Mouse (Mus musculus) heart, embryonic 16.5 days (tissue): ENCODE data around the gene Xpot. TPM values are rescaled to one million over a fixed set of nuclear protein-coding genes. Genes with fewer than 3 reads are reported as not detected.

Source experiments
- ATAC-seq: fragments of 200-750 bp; cut with Nextera tagmentation; replicated peaks from 2 replicates; pipeline ENCODE4 v1.8.0; 2017; ENCODE audit warnings: moderate number of reproducible peaks; ENCODE audit not compliant: insufficient read depth, low FRiP score; ENCODE audit errors: extremely low read depth
- H3K27ac ChIP-seq: fragments of 300-500 bp; sonication (generic); 2 replicates; pipeline ENCODE4 v1.5.1; 2014; ENCODE audit warnings: mild to moderate bottlenecking, low read length, control low read depth, moderate library complexity
- H3K27me3 ChIP-seq: fragments of 300-500 bp; sonication (generic); 2 replicates; pipeline ENCODE4 v1.6.1; 2014; ENCODE audit warnings: low read length, mixed read lengths; ENCODE audit not compliant: control insufficient read depth, insufficient read depth
- H3K36me3 ChIP-seq: fragments of 300-500 bp; sonication (generic); 2 replicates; pipeline ENCODE4 v1.6.1; 2014; ENCODE audit not compliant: control insufficient read depth, insufficient read depth
- H3K4me1 ChIP-seq: fragments of 300-500 bp; sonication (generic); 2 replicates; pipeline ENCODE4 v1.6.1; 2014; ENCODE audit warnings: low read length, mixed read lengths; ENCODE audit not compliant: control insufficient read depth, insufficient read depth
- H3K4me2 ChIP-seq: fragments of 300-500 bp; sonication (generic); 2 replicates; pipeline ENCODE4 v1.6.1; 2014; ENCODE audit warnings: low read depth, mild to moderate bottlenecking, control low read depth, low read length
- H3K4me3 ChIP-seq: fragments of 300-500 bp; sonication (generic); 2 replicates; pipeline ENCODE4 v1.5.1; 2014; ENCODE audit warnings: mild to moderate bottlenecking, control low read depth, low read length
- H3K9ac ChIP-seq: fragments of 300-500 bp; sonication (generic); 2 replicates; pipeline ENCODE4 v1.6.1; 2014; ENCODE audit warnings: low read length, control low read depth
- H3K9me3 ChIP-seq: fragments of 300-500 bp; sonication (generic); replicated peaks from 2 replicates; pipeline ENCODE4 v1.6.1; 2016; ENCODE audit warnings: low read length; ENCODE audit not compliant: control insufficient read depth
- WGBS: fragments of 180-500 bp; shearing (Covaris S2); extraction: QIAGEN DNeasy Blood & Tissue Kit; methylation state at CpG from one replicate; pipeline ENCODE4 v1.1.7; 2014; 5-methylcytosine and 5-hydroxymethylcytosine counted together
- polyA plus RNA-seq: library from polyadenylated mRNA; unstranded; fragments of >200 nt; fragmentation: Nextera tagmentation; extraction: Ambion mirVana; gene quantifications from 2 replicates; pipeline ENCODE4 v1.2.1, GENCODE M21; 2015

The Xpot gene
- 28.3 and 31.5 TPM in 2 replicates for polyA plus RNA-seq

DNA sequence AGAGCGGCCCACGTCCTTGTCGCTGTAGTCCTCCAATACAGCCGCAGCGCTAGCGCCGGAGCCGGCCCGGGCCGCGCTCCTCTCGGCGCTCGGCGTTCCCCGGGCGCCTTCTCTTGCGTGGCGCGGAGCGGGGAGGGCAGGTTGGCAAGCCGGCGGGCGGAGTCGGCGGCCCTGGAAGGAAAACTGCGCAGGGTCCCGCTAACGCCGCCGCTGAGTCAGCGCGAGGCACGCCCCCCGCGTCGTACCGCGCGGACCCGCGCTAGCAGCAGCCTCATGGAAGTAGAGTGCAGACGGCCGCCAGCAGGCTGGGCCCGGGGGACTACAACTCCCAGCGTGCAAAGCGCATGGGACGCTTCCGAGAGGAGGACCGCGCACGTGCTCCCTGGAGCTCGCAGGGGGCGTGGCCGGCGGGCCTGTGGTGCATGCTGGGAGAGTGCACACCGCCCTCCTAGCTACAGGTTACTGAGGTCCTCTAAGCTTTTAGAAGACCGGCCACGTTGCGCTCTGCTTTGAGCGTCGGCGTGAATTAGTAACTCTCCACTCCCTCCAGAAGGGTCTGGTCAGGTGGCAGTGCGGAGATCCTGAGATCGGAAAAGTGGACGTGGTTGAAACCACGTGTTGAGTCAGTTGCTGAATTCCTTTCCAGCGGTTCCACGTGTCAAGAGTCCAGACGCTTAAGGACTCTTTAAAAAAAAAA, at the start of gene Xpot:
TSS of gene Xpot (minus strand) at position 147 of the 697 bp plus-strand sequence.
- peak within 1 kb of the TSS; percentile 97 for H3K9ac ChIP-seq
- WGBS, result under 1% methylated on average over 70 of the region's 70 CpGs
- peak within 1 kb of the TSS; percentile 98 for H3K27ac ChIP-seq
- no peaks in the 10 kb centered on the region for H3K27me3 ChIP-seq
- ATAC-seq, result peak; percentile 99
- no peaks in the 10 kb centered on the region for H3K9me3 ChIP-seq
- peaks cover 8% of the 10 kb centered on the region; the same call in 1 of the 2 replicates for H3K36me3 ChIP-seq
- peaks cover 18% of the 10 kb centered on the region for H3K4me1 ChIP-seq
- H3K4me2 ChIP-seq, result peak within 1 kb of the TSS; percentile 90
- peak within 1 kb of the TSS; percentile 97 for H3K4me3 ChIP-seq

DNA sequence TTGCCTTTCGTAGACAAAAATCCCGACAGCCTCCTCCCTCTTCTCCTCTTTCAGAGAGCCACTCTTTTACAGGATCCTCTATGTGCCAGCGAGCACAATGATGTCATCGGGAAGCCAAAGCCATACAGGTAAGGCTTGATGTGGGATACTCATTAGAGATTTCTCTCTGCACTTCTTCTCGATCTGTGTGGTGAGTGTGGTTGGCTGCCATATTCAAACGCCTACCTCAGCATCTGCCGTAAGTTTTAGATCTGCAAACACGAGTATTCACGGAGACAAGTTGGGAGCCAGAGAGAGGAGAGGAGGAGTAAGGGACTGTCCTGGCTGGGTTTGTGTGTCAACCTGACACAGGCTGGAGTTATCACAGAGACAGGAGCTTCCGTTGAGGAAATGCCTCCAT, 43.0 kb upstream of the Xpot start:
- Histone ChIP-seq H3K4me2 (no peak overlapping the region), H3K27me3 (no peaks in the 10 kb centered on the region), H3K4me3 (no peak overlapping the region), H3K36me3 (no peaks in the 10 kb centered on the region), H3K9ac (no peak overlapping the region), H3K27ac (no peak overlapping the region), H3K9me3 (peaks cover 6% of the 10 kb centered on the region), H3K4me1 (0 out of 2 replicates have a peak, but pooled peaks cover 5% of the 10 kb centered on the region)
- WGBS, result 76% methylated on average over 10 of the region's 10 CpGs
- ATAC-seq, result no peak

DNA sequence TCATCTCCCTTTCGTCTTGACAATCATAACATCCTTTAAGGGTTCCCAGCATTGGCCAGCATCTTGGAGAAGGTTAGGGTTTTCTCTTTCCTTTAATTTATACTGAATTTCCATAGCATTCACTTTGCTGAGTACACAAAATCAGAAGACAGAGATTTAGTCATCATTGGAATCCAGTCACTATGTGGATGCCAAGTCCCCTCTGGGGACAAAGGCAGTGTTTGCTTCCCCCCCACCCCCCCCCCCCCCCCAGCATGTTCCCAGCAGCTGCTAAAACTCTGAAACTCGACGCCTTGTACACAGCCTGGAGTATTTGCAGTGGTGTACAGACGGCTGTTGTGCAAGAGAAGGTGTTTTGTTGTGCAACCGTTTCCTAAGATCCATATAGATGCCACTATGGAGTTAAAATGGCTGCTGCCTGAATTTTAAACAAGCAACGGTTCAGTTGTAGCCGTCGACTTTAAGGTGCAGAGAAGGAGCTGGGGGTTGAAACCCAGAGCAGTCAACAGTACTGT, 39.6 kb upstream of the Xpot start:
- Histone ChIP-seq H3K4me2 (no peak overlapping the region), H3K27me3 (no peaks in the 10 kb centered on the region), H3K36me3 (no peaks in the 10 kb centered on the region), H3K9me3 (no peaks in the 10 kb centered on the region), H3K4me3 (no peak overlapping the region), H3K27ac (no peak overlapping the region), H3K9ac (no peak overlapping the region), H3K4me1 (0 out of 2 replicates have a peak, but pooled peaks cover 3% of the 10 kb centered on the region)
- ATAC-seq, result no peak
- 53% methylated on average over 8 of the region's 8 CpGs for WGBS

DNA sequence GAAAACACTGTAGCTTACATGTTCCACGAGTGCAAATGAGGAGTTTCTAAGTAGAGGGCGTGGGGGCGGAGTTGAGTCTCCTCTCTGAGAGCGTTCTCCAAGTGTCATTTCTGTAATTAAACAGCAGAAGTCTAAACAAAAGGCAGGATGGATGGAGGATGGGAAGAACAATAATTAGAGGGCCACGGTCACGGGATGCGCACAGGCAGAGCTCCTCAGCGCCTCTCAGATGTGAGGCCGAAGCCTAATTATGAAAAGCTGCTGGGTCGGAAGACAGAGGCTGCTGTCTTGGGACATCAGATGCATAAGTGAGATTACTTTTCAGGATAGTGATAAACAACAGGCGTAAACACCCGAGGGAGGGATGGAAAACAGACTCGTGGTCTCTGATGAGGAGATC, 37.5 kb upstream of the Xpot start:
- no peak for ATAC-seq

DNA sequence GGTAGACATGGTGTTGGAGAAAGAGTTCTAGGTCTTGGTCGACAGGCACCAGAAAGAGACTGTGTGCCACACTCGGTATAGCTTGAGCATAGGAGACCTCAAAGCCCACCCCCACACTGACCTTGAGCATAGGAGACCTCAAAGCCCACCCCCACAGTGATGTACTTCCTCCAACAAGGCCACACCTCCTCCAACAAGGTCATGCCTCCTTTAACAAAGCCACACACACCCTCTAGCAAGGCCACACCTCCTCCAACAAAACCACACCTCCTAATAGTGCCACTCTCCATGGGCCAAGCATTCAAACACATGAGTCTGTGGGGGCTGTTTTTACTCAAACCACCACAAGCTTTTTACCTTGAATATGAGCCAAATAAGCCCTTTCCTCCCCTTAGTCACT, 36.6 kb upstream of the Xpot start:
- Histone ChIP-seq H3K27ac (no peak overlapping the region), H3K9ac (no peak overlapping the region), H3K36me3 (no peaks in the 10 kb centered on the region), H3K4me2 (no peak overlapping the region), H3K9me3 (no peaks in the 10 kb centered on the region), H3K4me1 (0 out of 2 replicates have a peak, but pooled peaks cover 3% of the 10 kb centered on the region), H3K4me3 (no peak overlapping the region), H3K27me3 (no peaks in the 10 kb centered on the region)
- WGBS, result 83% methylated on average over 2 of the region's 2 CpGs
- ATAC-seq, result no peak

More for the DNA sequence above, 37.5 kb upstream of the Xpot start:
- H3K4me2 ChIP-seq, result no peak overlapping the region
- no peaks in the 10 kb centered on the region for H3K36me3 ChIP-seq
- H3K4me1 ChIP-seq, result 0 out of 2 replicates have a peak, but pooled peaks cover 3% of the 10 kb centered on the region
- 65% methylated on average over 13 of the region's 13 CpGs for WGBS
- no peak overlapping the region for H3K27ac ChIP-seq
- H3K9me3 ChIP-seq, result no peaks in the 10 kb centered on the region
- H3K4me3 ChIP-seq, result no peak overlapping the region
- H3K27me3 ChIP-seq, result no peaks in the 10 kb centered on the region
- no peak overlapping the region for H3K9ac ChIP-seq

DNA sequence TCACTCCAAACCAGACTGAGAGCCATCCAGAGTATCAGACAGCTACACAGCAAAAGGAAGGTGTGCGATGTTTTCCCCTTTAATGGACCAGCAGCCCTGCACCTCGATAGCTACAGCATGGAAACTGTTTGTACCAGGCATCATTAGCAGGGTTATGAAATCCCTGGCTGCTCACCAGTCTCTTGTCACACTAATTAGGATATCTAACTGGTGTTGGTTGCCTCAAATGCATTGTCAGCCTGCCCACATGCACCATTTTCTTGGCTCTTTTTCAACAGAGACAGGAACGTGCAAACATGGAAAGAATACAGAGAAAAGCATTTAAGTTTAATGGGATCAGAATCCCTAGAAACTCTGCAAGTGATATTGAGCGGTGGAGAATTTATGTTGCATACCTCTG, 29.8 kb upstream of the Xpot start:
- H3K9me3 ChIP-seq, result no peaks in the 10 kb centered on the region
- ATAC-seq, result no peak
- no peak overlapping the region for H3K27ac ChIP-seq
- no peaks in the 10 kb centered on the region for H3K36me3 ChIP-seq
- no peak overlapping the region for H3K9ac ChIP-seq
- WGBS, result 81% methylated on average over 4 of the region's 4 CpGs
- H3K4me1 ChIP-seq, result no peaks in the 10 kb centered on the region
- H3K4me2 ChIP-seq, result no peak overlapping the region
- H3K27me3 ChIP-seq, result no peaks in the 10 kb centered on the region
- H3K4me3 ChIP-seq, result no peak overlapping the region

DNA sequence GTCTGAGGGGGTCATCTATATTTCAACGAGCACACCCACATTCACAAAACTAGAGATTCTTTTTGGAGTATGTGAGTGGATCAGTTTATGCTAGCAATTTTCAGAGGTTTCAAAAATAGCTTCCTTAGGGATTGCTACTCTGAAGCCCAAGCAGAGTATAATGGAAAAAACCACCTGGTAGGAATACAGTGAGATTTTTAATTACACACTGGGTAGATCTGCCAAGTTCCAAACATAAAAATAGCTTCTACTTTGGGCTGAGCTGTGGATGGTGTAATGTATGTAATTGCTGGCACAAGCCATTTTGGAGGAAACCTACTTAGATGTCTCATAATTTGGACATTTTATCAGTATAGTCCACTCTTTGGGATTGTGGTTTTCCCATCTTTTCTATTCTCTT, 26.9 kb upstream of the Xpot start:
- H3K9ac ChIP-seq, result no peak overlapping the region
- no peaks in the 10 kb centered on the region for H3K27me3 ChIP-seq
- no peak overlapping the region for H3K4me2 ChIP-seq
- H3K4me3 ChIP-seq, result no peak overlapping the region
- H3K36me3 ChIP-seq, result no peaks in the 10 kb centered on the region
- H3K9me3 ChIP-seq, result no peaks in the 10 kb centered on the region
- ATAC-seq, result no peak
- no peaks in the 10 kb centered on the region for H3K4me1 ChIP-seq
- WGBS, result 91% methylated on average over 1 of the region's 1 CpGs
- H3K27ac ChIP-seq, result no peak overlapping the region

DNA sequence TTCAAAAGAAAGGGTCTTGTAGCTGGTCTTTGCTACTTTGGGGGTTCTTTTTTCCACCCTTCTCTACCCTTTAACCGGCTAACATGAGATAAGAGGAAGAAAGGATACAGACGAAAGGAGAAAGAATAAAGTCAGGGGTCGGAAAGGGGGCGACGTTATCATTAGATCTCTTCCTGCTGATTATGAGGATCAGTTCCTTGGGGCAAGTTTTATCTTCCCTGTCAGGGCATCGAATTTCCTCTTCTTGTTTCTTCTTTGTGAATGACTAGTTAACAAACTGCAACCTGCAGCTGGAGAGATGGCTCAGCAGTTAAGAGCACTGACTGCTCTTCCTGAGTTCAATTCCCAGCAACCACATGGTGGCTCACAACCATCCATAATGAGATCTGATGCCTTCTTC, 20.2 kb upstream of the Xpot start:
- Histone ChIP-seq H3K27ac (no peak overlapping the region), H3K4me3 (no peak overlapping the region), H3K4me1 (peaks cover 5% of the 10 kb centered on the region; the same call in 1 of the 2 replicates), H3K36me3 (no peaks in the 10 kb centered on the region), H3K4me2 (no peak overlapping the region), H3K9ac (no peak overlapping the region), H3K27me3 (peaks cover 14% of the 10 kb centered on the region), H3K9me3 (no peaks in the 10 kb centered on the region)
- ATAC-seq, result no peak
- 48% methylated on average over 6 of the region's 6 CpGs for WGBS
